Mouse (Mus musculus) C2C12 (cell line): ENCODE results near the gene Tas2r126. TPM values are rescaled to one million over a fixed set of nuclear protein-coding genes. Genes with fewer than 3 reads are reported as not detected.

Source experiments
- H3K27me3 ChIP-seq: one replicate; pipeline ENCODE4 v1.6.1; 2011; ENCODE audit not compliant: control insufficient read depth, insufficient read depth, insufficient read length
- H3K36me3 ChIP-seq: one replicate; pipeline ENCODE4 v1.6.1; 2011; ENCODE audit not compliant: control insufficient read depth, insufficient read depth
- H3K4me3 ChIP-seq: one replicate; pipeline ENCODE4 v1.5.1; 2011; ENCODE audit warnings: mild to moderate bottlenecking, control low read depth; ENCODE audit not compliant: poor library complexity, insufficient read depth, severe bottlenecking
- H3K79me2 ChIP-seq: one replicate; pipeline ENCODE4 v1.6.1; 2011; ENCODE audit not compliant: control insufficient read depth, insufficient read depth
- H3K79me3 ChIP-seq: one replicate; pipeline ENCODE4 v1.6.1; 2011; ENCODE audit warnings: low read depth, control low read depth
- H3ac ChIP-seq: one replicate; pipeline ENCODE3; 2011; ENCODE audit warnings: low read depth; ENCODE audit not compliant: control insufficient read depth, insufficient read length
- CEBPB ChIP-seq: IDR thresholded peaks from one replicate; pipeline ENCODE4 v1.6.1; 2011; ENCODE audit warnings: low read depth, mild to moderate bottlenecking, control low read depth, moderate library complexity
- CTCF ChIP-seq: IDR thresholded peaks from one replicate; pipeline ENCODE4 v1.5.1; 2011; ENCODE audit not compliant: control insufficient read depth, insufficient read depth, insufficient read length
- FOSL1 ChIP-seq: IDR thresholded peaks from one replicate; pipeline ENCODE4 v1.8.0; 2011; ENCODE audit warnings: mild to moderate bottlenecking, low read length; ENCODE audit not compliant: poor library complexity, insufficient read depth, severe bottlenecking
- MAX ChIP-seq: IDR thresholded peaks from one replicate; pipeline ENCODE4 v1.6.1; 2011; ENCODE audit warnings: mild to moderate bottlenecking, control low read depth
- MYOD1 ChIP-seq: IDR thresholded peaks from one replicate; pipeline ENCODE4 v1.6.1; 2011; ENCODE audit warnings: low read depth; ENCODE audit not compliant: control insufficient read depth, insufficient read length
- MYOG ChIP-seq: IDR thresholded peaks from one replicate; pipeline ENCODE4 v1.6.1; 2011; ENCODE audit not compliant: control insufficient read depth, insufficient read length; ENCODE audit errors: extremely low read depth
- USF1 ChIP-seq: IDR thresholded peaks from one replicate; pipeline ENCODE4 v1.6.1; 2011; ENCODE audit warnings: low read depth, mild to moderate bottlenecking, control low read depth, moderate library complexity
- polyA plus RNA-seq: library from polyadenylated mRNA; unstranded; fragments of >200 nt; fragmentation: generic; extraction: Trizol; gene quantifications from one replicate; pipeline ENCODE4 v1.2.1, GENCODE M21; 2012; ENCODE audit warnings: missing spikeins

The Tas2r126 gene
- polyA plus RNA-seq, 1 experiment: not detected

DNA sequence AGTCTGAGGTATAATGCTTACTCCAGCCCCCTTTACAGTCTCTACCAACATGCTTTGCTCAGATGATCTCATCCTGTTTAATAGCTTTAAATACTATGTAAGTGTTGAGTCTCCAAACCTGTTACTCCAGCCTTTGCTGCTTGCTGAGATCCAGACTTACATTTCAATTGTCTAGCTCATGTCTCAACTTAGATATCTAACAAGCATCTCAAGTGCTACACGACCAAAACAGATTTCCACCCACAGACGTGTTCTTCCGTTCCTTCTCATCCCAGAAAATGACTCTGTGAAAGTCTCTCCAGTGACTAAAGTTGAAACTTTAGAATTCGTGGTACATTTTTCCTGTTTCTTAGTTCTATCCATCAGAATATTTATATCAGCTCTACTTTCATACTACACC is 8.0 kb upstream of the Tas2r126 start:
- Histone ChIP-seq H3K27me3 (no peaks in the 10 kb centered on the region), H3K79me2 (no peaks in the 10 kb centered on the region), H3K36me3 (no peaks in the 10 kb centered on the region), H3K79me3 (no peaks in the 10 kb centered on the region), H3K4me3 (no peak overlapping the region), H3ac (no peak overlapping the region)
- TF ChIP-seq MYOG (no peak), MYOD1 (no peak), USF1 (no peak), MAX (no peak), CTCF (no peak), FOSL1 (no peak), CEBPB (no peak)

DNA sequence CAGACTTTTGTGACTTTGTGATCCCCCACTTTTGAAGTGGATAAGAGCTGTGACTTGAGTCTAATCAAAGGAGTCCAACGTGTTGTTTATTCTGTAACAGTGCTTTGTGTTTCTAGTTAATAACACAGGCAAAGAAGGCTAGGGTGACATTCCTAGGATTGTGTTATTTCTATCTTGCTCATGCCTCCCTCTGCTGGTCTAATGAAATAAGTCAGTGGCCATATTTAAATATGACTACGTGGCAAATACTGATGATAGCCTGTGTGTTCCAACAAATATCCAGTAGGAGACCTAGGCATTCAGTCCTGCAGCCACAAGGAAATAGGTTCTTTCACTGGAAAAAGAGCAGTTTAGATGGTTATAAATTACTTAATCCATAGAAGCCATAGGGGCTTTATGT is 781 bp upstream of the Tas2r126 start:
- Histone ChIP-seq H3K27me3 (no peaks in the 10 kb centered on the region), H3K79me3 (no peaks in the 10 kb centered on the region), H3K79me2 (no peaks in the 10 kb centered on the region), H3K4me3 (no peak overlapping the region), H3ac (no peak overlapping the region), H3K36me3 (no peaks in the 10 kb centered on the region)
- TF ChIP-seq MYOG: no peak
- no peak for TF ChIP-seq MYOD1
- TF ChIP-seq CTCF: no peak
- no peak for TF ChIP-seq MAX

DNA sequence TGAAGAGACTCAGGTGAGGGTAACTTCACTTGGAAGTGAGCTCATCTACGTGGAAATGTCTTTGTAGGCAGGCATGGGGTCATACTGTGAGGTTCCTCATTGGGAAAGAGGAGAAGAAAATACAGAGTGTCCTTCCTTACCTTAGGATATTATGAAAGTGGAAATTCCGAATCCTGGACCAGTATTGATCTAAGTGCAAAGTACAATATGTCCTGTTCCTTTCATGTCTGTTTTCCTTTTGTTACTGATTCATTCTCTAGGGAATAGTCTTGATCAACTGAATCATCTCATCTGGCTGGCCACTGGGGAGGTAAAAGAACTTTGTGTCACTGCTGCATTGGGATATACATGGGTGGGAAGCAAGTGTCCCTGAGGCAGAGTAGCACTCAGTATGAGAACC is 1.2 kb downstream of the Tas2r126 start:
- no peaks in the 10 kb centered on the region for H3K27me3 ChIP-seq
- TF ChIP-seq USF1 (no peak), CEBPB (no peak), MYOD1 (no peak), FOSL1 (no peak), MAX (no peak), CTCF (no peak), MYOG (no peak)
- no peaks in the 10 kb centered on the region for H3K79me3 ChIP-seq
- no peaks in the 10 kb centered on the region for H3K79me2 ChIP-seq
- no peak overlapping the region for H3ac ChIP-seq
- no peak overlapping the region for H3K4me3 ChIP-seq
- no peaks in the 10 kb centered on the region for H3K36me3 ChIP-seq

DNA sequence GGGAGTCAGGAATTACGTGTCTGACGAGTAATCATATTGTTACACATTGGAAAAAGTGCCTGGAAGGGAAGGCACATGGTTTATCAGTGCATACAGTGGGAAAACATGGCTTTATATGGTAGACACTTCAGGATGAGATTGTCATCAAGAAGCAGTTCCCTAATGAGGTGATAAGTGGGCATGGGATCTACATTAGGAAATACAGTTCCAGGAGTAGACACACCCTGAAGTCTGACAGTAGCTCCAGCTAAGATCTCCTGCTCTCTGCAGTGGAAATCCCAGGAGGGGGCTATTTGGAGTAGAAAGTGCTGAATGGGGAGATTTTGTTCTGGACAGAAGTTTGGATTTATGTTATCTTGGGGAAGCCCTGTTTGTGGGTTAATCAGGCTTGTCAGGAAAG is 7.1 kb downstream of the Tas2r126 start:
- no peaks in the 10 kb centered on the region for H3K79me2 ChIP-seq
- TF ChIP-seq MYOG (no peak), CTCF (no peak), FOSL1 (no peak), USF1 (no peak), MAX (no peak), MYOD1 (no peak), CEBPB (no peak)
- H3K79me3 ChIP-seq: no peaks in the 10 kb centered on the region
- no peaks in the 10 kb centered on the region for H3K36me3 ChIP-seq
- H3K4me3 ChIP-seq: no peak overlapping the region
- H3ac ChIP-seq: no peak overlapping the region
- H3K27me3 ChIP-seq: no peaks in the 10 kb centered on the region

DNA sequence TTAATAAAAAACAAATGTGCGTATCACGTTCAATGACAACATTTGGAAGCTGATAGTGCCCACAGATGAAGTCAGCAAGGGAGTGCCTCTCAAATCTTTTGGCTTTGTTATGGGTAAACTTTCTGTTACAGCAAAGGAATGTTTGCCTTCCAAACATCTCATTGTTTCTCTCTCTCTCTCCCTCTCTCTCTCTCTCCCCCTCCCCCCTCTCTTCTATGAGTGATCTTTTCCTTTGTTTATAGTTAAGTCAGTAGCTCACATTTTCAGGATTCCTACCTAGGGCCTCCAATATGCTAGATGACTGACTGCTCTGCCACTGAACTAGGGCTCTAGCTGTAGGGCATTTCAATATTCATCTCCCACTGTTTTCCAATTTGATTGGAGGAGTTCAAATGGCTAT is 10.2 kb downstream of the Tas2r126 start:
- Histone ChIP-seq H3K4me3 (no peak overlapping the region), H3K79me3 (no peaks in the 10 kb centered on the region), H3K36me3 (no peaks in the 10 kb centered on the region), H3K79me2 (no peaks in the 10 kb centered on the region), H3ac (no peak overlapping the region), H3K27me3 (no peaks in the 10 kb centered on the region)
- TF ChIP-seq CEBPB: no peak
- no peak for TF ChIP-seq CTCF
- TF ChIP-seq MAX: no peak
- no peak for TF ChIP-seq FOSL1
- no peak for TF ChIP-seq USF1
- TF ChIP-seq MYOG: no peak
- TF ChIP-seq MYOD1: no peak

DNA sequence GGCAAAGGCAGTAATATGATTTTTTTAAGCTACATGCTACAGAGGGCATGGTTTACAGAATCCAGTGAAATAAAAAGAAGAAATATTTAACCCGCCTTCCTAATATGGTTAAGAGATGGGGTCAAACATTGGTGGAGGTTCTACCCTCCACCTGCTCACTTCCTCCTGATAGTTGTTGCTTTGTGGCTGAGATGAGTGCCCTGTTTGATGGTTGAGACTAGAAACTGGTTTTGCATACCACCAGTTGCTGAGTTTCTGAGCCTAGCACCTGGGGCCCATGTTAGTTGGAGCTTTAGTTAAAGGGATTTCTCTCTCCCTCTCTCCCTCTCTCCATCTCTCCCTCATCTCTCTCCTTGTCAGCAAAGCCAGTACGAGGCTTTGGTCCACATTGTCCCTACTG is 13.0 kb downstream of the Tas2r126 start:
- TF ChIP-seq CTCF (no peak), MYOD1 (no peak), FOSL1 (no peak), USF1 (no peak), MYOG (no peak), MAX (no peak), CEBPB (no peak)

More for the DNA sequence above, 13.0 kb downstream of the Tas2r126 start:
- Histone ChIP-seq H3K4me3 (no peak overlapping the region), H3K79me2 (no peaks in the 10 kb centered on the region), H3K36me3 (no peaks in the 10 kb centered on the region), H3ac (no peak overlapping the region), H3K79me3 (no peaks in the 10 kb centered on the region), H3K27me3 (no peaks in the 10 kb centered on the region)
